Mouse (Mus musculus): ENCODE results near the gene Sclt1. TPM values are rescaled to one million over a fixed set of nuclear protein-coding genes. Genes with fewer than 3 reads are reported as not detected.

Gene Sclt1
- polyA plus RNA-seq, 1 experiment = 14.1 TPM

DNA sequence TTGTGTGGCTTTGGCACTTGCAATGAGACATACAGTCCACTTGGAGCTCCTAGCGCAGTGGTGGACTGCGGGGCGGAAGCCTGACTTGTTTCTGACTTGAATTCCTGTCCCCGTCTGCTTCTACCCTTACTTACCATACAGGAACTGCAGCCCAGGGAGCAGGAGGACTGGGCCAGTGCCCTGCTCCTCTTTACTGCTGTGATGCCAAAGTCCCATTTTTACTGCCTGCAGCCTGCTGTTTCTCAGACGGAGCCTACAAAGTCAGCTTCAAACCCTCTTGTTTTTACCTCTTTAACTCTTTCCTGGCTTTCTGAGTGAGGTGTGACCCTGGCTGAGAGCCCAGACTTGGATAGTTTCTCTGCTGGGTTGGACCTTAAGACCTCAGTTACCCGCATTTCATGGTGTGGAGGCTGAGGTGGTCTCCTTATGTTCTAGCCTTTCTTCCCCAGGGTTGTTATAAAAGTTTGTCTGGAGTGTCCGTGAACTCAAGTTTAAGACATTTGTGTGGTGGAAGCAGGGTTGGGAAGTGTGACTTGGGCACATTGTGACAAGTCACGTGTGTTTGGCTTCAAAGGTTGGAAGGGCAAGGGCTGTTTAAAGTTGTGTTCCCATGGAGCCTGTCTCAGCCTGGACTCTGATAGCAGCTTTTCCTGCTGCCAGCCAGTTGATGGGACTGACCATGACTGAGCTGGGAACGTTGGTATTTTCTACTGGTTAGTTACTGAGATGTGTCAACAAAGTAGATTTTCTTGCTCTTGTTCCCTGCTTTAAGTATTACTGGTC, 148.0 kb downstream of the Sclt1 start:
- TF ChIP-seq CTCF (IDR thresholded peaks at IDR 0.05; ENCODE audit: borderline replicate concordance, extremely low read depth, insufficient read depth, insufficient read length) (no peak), POLR2A (IDR thresholded peaks at IDR 0.05; ENCODE audit: borderline replicate concordance, extremely low read depth, insufficient read depth, insufficient read length, poor library complexity, severe bottlenecking) (no peak)
- no peak for DNase-seq (ENCODE audit: low read depth)

DNA sequence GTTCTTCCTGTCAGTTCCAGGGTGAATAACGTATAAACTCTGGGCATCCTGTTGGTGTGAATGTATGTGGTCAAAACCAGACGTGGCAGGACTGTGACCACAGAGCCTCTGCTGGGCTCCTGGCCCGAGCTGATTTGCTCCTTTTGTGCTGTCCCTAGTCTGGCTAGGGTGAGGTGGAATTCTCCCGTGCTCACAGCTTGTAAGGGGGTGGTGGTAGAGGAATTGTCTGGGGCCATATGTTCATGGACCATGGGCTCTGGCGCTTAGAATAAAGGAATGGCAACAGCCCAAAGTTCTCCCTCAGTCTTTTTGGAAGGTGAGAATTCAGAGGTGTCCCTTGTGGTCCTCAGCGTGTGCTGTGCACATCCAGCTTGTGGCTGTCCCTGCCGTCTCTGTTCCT, 149.5 kb downstream of the Sclt1 start:
- TF ChIP-seq POLR2A (IDR thresholded peaks at IDR 0.05; ENCODE audit: borderline replicate concordance, extremely low read depth, insufficient read depth, insufficient read length, poor library complexity, severe bottlenecking) = no peak
- no peak for TF ChIP-seq CTCF (IDR thresholded peaks at IDR 0.05; ENCODE audit: borderline replicate concordance, extremely low read depth, insufficient read depth, insufficient read length)
- DNase-seq (ENCODE audit: low read depth) = no peak

DNA sequence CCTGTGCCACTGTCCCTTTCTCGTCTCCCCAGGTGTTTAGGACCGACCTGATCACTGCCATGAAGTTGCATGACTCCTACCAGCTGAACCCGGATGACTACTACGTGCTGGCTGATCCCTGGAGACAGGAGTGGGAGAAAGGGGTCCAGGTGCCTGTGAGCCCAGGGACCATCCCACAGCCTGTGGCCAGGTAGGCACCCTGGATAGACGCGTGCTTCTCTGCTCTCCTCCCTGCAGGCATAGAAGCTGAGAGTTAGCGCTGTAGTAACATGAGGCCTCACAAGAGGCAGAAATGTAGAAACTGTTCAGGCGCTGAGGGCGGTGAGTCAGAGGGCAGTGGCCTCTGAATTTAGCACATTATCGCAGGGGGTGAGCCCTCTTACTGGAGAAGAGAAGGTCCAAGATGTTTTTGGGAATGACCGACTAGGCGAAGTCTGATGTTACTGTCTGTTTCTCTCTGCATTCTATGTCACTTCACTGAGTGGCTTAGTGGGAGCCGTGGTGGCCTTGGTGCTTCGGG, 150.6 kb downstream of the Sclt1 start:
- TF ChIP-seq CTCF (IDR thresholded peaks at IDR 0.05; ENCODE audit: borderline replicate concordance, extremely low read depth, insufficient read depth, insufficient read length) = no peak
- no peak for TF ChIP-seq POLR2A (IDR thresholded peaks at IDR 0.05; ENCODE audit: borderline replicate concordance, extremely low read depth, insufficient read depth, insufficient read length, poor library complexity, severe bottlenecking)
- DNase-seq (ENCODE audit: low read depth) = no peak

DNA sequence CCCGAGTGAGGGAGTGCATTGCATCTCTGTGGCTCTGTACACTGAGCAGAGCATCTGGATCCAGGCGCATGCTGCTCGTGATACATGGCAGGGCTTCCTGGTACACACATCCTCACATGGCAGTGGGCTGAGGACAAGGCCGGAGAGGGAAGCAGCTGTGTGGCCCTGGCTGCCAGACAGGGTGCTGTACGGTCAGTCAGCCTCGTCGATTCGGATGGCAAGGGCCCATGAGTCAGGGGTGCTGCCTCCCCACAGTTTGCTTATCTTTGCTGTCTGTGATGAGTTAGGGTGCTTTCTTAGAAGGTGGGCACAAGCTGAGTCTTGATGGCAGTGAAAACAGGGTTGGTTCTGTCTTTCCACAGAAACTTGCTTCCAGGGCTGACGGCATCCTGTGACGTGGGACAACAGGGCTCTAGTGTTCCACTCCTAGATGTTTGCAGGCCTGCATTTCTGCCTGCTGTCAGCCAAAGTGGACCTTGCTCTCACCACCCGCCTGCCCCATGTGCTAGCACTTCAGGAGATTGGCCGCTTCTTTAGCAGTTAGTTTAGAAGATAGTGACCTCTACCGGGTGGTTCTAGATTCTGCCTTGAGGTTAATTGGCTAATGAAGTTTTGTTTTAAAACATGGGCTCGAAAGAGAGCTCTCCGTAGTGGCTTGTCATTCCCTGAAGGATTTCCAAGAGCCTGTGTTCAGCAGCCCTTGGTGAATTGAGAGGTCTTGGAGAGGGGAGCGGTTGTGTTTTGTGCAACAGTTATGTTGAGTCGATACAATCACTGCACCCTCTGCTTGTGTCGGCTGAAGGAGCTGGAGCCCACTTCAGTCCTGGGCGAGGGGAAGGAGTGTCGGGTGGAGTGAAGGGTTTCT, 151.4 kb downstream of the Sclt1 start:
- TF ChIP-seq CTCF (IDR thresholded peaks at IDR 0.05; ENCODE audit: borderline replicate concordance, extremely low read depth, insufficient read depth, insufficient read length) (no peak), POLR2A (IDR thresholded peaks at IDR 0.05; ENCODE audit: borderline replicate concordance, extremely low read depth, insufficient read depth, insufficient read length, poor library complexity, severe bottlenecking) (no peak)
- DNase-seq (ENCODE audit: low read depth) = no peak

DNA sequence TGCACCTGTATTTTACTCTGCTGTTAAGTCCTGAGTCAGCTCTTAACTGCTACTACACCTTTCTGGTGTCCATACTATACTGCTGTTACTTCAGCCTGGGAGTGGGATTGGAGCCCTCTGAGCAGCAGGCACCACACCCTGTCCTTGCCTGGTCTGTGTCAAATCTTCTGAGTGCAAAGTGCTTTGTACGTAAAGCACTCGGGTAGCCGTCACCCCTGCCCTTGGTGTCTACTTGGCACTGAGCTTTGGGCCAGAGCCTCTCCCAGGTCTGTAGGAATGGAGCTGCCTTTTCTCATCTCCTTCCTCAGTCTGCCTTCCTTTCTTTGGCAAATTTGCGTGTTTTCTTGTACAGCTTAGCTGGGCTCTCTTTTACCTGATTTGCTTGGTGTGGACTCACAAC, 152.3 kb downstream of the Sclt1 start:
- no peak for DNase-seq (ENCODE audit: low read depth)
- no peak for TF ChIP-seq CTCF (IDR thresholded peaks at IDR 0.05; ENCODE audit: borderline replicate concordance, extremely low read depth, insufficient read depth, insufficient read length)
- TF ChIP-seq POLR2A (IDR thresholded peaks at IDR 0.05; ENCODE audit: borderline replicate concordance, extremely low read depth, insufficient read depth, insufficient read length, poor library complexity, severe bottlenecking) = no peak

DNA sequence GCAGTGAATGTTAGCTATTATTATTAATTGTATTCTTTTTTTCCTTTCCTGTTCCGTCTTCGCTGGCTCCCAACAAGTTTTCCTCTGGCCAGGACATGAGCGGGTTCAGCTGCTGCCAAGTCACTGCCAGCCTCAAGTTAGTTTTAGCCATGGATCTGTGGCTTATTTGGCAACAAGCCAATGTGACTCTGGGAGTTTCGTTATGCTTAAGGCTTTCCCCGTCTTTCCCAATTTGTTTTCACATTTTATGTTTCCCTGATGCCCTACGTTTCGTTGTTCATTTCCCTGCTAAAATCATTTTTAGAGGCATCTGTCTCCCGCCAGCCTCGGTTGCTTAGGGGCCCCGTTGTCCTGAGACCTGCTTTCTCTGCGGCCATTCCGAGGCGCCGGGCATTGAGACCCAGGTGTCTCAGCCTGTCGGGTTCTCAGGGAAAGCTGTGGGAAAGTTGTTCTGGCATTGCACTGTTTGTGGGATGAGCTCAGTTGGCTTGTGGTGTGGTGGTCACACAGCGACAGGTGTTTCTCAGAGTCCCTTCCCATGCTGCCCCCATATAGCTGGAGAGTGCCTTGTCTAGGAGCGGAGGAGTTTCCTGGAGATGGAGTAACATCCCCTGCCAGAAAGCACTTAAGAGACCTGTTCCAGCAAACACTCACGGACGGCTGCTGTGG, 152.9 kb downstream of the Sclt1 start:
- TF ChIP-seq POLR2A (IDR thresholded peaks at IDR 0.05; ENCODE audit: borderline replicate concordance, extremely low read depth, insufficient read depth, insufficient read length, poor library complexity, severe bottlenecking) (no peak), CTCF (IDR thresholded peaks at IDR 0.05; ENCODE audit: borderline replicate concordance, extremely low read depth, insufficient read depth, insufficient read length) (no peak)
- DNase-seq (ENCODE audit: low read depth) = peak; percentile 50

DNA sequence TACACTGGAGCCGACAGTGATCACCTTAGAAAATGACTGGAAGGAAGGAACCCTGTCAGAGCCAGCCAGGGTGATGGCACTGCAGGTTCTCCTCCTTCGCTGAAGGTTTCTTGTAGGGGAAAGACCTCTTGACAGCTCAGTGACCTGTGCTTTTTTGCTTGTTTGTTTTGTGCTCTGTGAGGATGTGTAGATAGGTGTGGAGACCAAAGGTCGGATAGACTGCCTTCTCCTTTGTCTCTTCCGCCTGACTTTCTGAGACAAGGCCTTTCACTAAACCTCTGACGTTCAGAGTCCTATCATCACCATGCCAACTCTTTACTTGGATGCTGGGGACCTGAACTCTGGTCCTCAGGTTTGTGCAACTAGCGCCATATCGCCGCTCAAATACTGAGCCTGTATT, 153.8 kb downstream of the Sclt1 start:
- no peak for DNase-seq (ENCODE audit: low read depth)
- no peak for TF ChIP-seq POLR2A (IDR thresholded peaks at IDR 0.05; ENCODE audit: borderline replicate concordance, extremely low read depth, insufficient read depth, insufficient read length, poor library complexity, severe bottlenecking)
- no peak for TF ChIP-seq CTCF (IDR thresholded peaks at IDR 0.05; ENCODE audit: borderline replicate concordance, extremely low read depth, insufficient read depth, insufficient read length)

DNA sequence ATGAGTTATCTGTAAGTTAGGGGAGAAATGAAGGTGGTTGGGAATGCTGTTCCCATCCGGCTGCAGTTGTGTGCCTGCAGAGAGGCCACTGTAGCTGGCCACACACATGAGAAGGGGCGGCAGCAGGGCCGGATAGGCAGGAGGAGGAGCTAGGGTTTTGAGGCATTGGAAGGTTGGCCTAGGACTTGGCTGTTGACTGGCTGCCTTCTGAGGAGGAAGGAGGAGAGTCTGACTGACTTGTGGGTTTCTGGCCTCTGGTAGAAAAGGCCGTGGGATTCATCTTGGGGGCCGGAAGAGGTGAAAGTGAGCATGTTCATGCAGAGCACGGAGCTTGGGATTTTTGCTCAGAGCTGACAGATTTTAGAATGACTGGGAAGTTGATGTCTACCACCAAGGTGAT, 154.7 kb downstream of the Sclt1 start:
- no peak for DNase-seq (ENCODE audit: low read depth)

DNA sequence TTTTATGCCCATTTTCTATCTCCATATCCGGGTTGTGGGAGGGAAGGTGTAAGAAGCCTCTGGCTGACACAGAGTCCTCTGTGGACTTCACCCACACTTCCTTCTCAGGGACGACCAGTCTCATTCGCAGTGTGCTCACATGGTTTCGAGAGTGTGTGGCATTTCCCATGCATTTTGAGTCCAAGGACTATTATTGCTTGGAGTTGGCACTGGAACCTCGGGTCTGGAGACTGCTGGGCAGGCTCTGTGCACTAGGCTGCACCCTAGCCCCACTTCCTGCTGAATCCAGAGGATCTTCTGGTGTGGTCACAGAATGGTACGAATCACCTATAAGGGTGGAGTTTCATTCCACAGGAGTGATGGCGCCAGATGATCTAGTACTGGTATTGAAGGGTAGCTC, 155.4 kb downstream of the Sclt1 start:
- TF ChIP-seq CTCF (IDR thresholded peaks at IDR 0.05; ENCODE audit: borderline replicate concordance, extremely low read depth, insufficient read depth, insufficient read length) = no peak
- no peak for TF ChIP-seq POLR2A (IDR thresholded peaks at IDR 0.05; ENCODE audit: borderline replicate concordance, extremely low read depth, insufficient read depth, insufficient read length, poor library complexity, severe bottlenecking)

More for the DNA sequence above, 154.7 kb downstream of the Sclt1 start:
- no peak for TF ChIP-seq CTCF (IDR thresholded peaks at IDR 0.05; ENCODE audit: borderline replicate concordance, extremely low read depth, insufficient read depth, insufficient read length)
- no peak for TF ChIP-seq POLR2A (IDR thresholded peaks at IDR 0.05; ENCODE audit: borderline replicate concordance, extremely low read depth, insufficient read depth, insufficient read length, poor library complexity, severe bottlenecking)

DNA sequence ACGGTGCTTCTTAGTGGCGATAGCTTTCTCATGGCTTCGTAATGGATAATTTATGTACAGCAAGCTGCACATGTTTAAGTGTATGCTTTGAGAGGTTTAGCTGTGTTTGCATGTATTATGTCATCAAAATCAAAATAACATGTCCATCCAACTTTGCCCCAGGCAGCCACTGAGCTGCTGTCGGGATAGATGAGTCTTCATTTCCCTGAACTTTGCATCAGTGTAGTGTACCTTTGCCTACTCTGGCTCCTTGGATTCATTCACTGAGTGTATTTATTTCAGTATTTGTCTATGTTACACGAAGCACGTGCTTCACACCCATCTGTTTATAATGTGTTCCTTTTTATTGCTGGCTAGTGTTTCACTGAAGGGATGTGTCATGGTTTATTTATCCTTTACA, 156.0 kb downstream of the Sclt1 start:
- DNase-seq (ENCODE audit: low read depth) = no peak
- TF ChIP-seq CTCF (IDR thresholded peaks at IDR 0.05; ENCODE audit: borderline replicate concordance, extremely low read depth, insufficient read depth, insufficient read length) (no peak), POLR2A (IDR thresholded peaks at IDR 0.05; ENCODE audit: borderline replicate concordance, extremely low read depth, insufficient read depth, insufficient read length, poor library complexity, severe bottlenecking) (no peak)

More for the DNA sequence above, 155.4 kb downstream of the Sclt1 start:
- no peak for DNase-seq (ENCODE audit: low read depth)

DNA sequence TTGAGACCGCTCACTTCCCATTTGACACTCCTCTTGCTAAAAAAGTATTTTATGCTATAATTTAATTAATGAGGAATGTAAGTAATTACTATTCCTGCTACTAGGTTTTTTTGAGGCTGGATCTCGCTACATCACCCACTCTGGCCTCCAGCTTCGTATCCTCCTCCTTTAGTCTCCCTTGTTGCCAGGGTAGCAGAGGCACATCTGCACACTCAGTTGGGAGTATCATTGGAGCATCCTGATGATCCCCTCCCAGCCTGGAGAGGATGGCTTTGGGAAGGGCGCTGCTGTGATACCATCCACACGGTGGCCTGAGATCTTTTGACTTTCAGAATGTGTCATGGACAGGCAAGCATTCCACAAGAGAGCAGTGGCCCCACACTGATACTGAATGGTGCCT, 156.8 kb downstream of the Sclt1 start:
- DNase-seq (ENCODE audit: low read depth) = no peak
- TF ChIP-seq CTCF (IDR thresholded peaks at IDR 0.05; ENCODE audit: borderline replicate concordance, extremely low read depth, insufficient read depth, insufficient read length) = no peak
- no peak for TF ChIP-seq POLR2A (IDR thresholded peaks at IDR 0.05; ENCODE audit: borderline replicate concordance, extremely low read depth, insufficient read depth, insufficient read length, poor library complexity, severe bottlenecking)

Data from brain, embryonic 14.5 days (tissue).